Mouse (Mus musculus): ENCODE measurements around the gene Hoxc12.

Hoxc12 gene

GRCm38 (mm10) chr15:102939256-102940155, 2.9 kb downstream of the Hoxc12 start:
- no peak for DNase-seq

DNA sequence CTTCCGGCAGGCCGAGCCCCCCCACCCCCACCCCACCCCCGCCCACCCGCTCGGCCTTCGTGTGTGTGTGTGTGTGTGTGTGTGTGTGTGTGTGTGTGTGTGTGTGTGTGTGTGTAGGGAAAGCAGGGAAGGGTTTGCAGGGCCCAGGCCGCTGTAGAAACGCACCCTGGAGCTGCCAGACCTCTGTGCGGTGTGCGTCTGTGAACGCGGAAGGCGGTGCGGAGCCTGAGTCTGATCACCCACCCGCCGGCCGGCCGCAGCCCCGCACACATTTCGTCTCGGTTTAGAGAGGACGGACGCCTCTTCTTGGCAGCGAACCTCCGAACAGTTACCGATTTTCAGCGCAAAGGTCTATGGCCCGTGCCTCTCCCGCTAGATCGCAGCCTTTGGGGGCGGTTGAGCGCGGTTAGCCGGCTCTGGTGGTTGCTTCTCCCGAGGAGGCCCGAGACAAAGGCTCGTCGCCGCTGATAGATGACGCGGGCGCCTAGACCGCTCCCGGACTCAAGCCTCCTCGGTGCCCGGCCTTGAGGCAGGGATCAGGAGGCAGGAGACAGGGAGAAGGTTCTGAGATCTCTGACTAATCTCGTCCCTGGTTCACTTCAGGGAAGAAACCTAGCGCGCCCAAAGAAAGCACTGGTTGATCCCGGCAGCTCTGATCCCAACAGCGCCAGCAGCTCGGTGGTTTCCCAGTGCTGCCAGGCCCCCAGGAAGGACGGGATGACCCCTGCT, 6.3 kb downstream of the Hoxc12 start:
- no peak for DNase-seq

GRCm38 (mm10) chr15:102943468-102943813, 6.9 kb downstream of the Hoxc12 start:
- no peak for DNase-seq

DNA sequence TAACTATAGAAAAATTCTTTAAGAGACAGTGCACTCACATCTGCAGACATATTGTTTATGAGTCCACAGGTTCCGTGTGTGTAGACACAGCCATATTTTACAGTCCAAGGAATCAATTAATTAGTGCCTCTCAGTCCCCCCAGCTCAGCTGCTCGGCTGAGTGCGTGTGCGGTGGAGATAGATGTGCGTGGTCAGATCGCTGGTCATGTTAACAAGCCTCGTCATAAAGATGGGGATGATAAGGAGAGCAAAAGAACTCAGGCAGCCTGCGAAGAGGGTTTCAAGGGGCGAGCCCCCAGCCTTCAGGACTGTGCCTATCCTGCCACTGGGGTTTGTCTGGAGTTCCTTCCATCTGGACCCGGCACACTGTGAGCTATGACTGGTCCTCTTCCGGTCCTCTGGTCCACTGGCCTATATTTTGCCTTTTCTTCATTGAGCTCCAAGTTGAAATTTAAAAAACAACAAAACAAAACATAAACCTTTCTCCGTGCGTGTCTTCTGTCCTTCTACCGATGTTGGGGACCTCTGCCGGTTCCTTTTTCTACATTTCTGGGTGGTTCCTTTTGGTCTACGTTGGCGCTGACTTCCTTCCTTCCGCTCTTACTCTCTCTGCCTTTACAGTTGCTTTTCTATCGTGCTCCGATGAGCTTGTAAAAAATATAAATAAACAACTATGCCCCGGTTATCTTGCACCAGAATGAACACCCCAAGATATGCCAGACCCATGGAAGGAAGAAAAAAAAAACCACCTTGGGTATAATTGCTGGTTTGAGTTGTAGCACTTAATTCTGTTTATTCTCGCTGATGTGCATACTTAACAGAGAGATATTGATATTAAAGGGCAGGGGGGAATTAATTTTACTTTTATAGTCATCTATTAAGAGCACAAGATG, 8.9 kb downstream of the Hoxc12 start:
- DNase-seq, result no peak

DNA sequence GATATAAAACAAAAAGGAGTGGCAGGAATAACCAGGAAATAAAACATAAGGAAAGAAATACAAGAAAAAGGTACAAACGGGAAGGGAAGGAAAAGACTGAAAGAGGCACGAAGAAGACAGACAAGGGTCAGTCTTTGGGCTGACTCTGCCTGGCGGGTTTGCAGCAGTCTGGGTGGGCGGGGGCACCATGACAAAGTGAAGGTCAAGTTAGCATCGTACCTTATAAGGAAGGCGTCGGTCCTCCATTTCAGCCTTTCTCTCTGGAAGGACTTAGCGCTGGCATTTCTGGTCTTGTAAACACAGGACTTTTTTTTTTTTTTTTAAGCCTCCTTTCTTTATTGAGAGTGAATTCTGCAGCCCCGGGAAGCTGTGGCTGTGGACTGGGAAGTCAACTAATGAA, 10.7 kb downstream of the Hoxc12 start:
- DNase-seq, result no peak

DNA sequence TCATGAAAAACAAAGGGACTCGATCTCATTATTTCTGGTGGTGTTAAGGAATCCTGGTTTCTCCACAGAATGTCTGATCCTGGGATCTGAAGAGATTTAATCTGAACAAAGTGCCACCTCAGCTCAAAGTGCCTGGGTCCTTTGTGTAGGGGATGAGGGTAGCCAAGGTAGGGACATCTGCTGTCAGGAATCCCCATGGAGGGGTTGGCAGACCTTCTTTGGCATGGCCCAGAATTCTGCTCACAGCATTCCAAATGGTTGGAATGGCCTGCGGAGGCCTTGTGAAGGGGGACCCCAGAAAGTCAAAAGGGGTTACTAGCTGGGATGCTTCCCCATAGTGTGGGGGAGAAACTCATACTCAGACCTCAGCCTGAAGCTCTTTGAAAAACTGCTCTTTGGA, 12.3 kb downstream of the Hoxc12 start:
- no peak for DNase-seq

GRCm38 (mm10) chr15:102949696-102950095, 13.1 kb downstream of the Hoxc12 start:
- no peak for DNase-seq

GRCm38 (mm10) chr15:102950877-102951276, 14.3 kb downstream of the Hoxc12 start:
- no peak for DNase-seq

- DNase-seq, result no peak
Observed at GRCm38 (mm10) chr15:102953561-102953960, 17.0 kb downstream of the Hoxc12 start.

DNA sequence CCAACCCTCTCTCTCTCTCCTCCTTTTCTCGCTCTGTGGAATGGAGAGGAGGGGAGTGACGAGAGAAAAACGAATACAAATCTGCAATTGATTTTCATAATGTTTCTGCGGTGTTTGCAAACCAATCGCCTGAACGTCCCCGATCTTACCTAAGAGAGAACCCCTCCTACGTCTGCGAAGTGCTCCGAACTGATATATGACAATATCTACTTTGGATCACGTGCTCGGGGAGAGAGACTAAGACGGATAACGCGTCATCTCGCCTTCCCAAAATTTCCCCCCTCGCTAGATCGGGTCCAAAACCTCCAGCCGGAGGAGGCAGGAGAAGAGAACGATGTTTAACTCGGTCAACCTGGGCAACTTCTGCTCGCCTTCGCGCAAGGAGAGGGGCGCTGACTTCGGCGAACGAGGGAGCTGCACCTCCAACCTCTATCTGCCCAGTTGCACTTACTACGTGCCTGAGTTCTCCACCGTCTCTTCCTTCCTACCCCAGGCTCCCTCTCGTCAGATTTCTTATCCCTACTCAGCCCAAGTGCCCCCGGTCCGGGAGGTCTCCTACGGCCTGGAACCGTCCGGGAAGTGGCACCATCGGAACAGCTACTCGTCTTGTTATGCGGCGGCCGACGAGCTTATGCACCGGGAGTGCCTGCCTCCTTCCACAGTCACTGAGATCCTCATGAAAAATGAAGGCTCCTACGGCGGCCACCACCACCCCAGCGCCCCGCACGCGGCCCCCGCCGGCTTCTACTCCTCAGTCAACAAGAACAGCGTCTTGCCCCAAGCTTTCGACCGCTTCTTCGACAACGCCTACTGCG, 17.8 kb downstream of the Hoxc12 start, which contains the start of gene Hoxc11:
Hoxc11 (plus strand) TSS at position 236 of the 815 bp plus-strand sequence.
- DNase-seq, result no peak

DNA sequence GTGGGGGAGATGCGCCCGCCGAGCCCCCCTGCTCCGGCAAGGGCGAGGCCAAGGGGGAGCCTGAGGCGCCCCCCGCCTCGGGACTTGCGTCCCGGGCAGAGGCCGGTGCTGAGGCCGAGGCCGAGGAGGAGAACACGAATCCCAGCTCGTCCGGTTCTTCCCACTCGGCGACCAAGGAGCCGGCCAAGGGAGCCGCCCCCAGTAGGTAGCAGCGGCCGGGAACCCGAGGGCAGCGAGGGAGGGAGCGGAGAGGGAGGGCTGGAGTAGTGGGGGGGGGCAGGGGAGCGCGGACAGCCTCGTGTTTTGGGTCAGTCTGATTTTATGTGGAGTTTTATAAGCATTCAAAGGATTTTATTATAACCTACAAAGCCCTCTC, 18.4 kb downstream of the Hoxc12 start:
- DNase-seq, result no peak

GRCm38 (mm10) chr15:102955833-102956640, 19.5 kb downstream of the Hoxc12 start:
- no peak for DNase-seq

DNA sequence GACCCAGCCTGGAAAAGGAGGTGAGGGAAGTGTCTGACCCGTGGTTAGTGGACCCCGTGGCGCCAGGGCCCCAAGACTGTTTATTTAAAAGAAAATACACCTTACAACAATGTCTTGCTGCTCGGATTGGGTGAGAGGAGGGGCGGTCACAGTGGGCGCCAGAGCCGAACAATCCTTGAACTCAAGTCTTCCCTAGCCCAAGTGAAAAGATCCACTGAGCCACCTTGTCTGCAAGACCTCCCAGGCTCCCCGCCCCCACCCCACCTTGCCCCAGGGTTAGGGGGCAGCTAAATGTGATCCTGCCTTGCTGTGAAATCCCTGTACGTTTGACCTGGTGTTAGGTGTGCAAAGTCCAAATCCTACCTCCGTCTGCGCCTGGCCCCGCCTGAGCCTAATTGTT, 20.3 kb downstream of the Hoxc12 start:
- DNase-seq, result no peak

DNA sequence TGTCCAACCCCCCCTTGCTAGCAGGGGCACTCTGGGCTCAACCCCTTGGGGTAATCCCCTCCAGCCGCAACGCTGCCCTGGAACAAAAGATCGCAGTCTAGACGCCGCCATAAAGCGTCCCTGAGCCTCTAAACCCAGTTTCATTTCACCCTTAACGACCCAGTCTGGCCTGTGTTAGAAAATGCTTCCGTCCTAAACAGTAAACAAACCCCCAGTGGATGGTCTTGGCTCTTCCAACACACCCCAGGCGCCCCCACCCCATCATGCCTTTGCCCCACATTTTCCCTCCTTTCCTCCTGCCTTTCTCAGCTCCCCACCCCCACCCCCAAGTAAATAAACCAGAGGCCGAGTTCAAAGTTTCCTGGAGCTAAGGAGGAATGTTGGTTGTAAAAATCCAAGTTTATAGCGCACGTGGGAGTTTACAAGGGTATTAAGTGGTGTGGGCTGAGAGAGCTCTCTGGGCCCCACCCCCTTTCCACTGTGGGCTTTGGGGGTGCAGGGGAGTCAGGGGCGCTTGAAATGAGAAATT, 23.2 kb downstream of the Hoxc12 start:
- DNase-seq, result no peak

GRCm38 (mm10) chr15:102961728-102962127, 25.2 kb downstream of the Hoxc12 start:
- DNase-seq, result no peak

DNA sequence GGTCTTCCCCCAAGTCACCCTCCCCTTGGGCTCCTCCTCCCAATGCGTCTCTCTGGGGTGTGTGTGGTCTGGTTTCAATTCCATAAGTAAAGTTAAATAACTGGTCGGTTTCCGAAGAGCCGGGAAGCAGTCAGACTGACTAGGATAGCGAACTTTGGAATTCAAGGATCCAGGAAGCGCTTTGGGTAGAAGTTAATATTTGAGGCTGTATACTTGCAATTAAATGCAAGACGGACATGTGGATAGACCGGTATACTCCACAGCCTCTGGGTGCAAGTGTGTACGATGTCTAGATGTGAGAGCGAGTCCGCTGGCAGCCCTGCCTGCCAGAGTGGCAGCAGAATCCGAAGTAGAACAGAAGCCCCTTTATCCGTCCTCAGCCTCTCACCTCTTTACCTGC, 25.9 kb downstream of the Hoxc12 start:
- no peak for DNase-seq

DNA sequence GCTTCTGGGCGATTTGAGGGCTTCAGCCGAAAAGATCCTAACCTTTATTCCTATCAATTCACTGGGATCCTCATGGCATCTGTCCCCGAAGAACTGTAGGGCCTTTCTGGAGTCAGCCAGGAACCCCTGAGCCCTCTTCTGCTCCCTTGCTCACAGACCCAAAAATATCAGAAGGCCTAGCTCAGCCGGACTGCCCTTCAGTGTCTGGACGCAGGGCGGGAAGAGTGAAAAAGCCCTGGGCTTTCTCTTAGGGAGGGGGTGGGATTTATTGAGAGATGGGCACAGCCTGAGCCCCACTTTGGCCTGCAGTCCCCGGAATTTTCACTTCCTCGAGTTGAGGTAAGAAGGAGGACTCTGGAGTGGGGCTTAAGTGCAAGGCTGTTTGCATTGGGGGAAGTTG, 26.7 kb downstream of the Hoxc12 start:
- DNase-seq, result no peak

DNA sequence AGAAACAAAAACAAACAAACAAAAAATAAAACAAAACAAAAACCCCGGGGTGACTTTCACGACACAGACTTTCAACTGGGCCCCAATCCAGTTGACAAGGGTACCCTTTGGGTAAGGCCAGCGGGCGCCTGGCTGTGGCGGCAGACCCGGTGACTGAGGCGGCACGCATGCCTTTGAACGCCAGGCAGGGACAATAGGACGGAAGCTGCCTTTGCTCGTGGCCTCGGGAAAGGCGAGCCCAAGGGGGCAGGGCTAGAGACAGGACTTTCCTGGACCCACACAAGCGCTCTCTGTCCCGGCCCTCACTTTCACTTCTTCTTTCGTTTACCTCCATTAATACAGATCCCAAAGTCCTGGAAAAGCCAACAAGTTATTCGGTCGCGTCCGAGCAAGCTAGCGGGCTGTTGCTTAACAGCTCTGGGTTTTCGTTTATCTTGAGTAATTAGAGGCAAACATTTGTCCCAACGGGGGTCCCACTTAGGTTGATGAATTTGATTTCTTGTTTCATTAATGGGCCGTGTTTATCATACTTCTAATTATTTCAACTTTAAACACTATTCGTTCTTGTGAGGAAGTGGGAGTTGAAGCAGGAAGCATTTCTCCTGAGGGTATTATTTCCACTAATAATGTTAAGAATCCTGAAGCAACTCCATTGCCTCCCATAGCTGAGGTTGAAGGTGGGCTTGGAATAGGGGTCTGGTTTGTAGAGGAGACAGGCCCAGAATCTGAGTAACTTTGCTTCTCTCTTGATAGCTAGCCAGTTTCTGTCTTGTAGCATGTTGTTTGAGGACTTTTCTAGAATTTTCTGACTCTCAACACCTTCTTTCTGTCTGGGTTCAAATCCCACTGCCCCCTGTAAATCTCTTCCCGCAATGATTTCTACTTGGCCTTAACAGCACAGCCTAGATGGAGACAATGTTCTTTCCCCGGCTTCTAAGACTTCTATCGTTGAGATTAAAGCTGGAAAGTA, 27.4 kb downstream of the Hoxc12 start:
- DNase-seq, result no peak

DNA sequence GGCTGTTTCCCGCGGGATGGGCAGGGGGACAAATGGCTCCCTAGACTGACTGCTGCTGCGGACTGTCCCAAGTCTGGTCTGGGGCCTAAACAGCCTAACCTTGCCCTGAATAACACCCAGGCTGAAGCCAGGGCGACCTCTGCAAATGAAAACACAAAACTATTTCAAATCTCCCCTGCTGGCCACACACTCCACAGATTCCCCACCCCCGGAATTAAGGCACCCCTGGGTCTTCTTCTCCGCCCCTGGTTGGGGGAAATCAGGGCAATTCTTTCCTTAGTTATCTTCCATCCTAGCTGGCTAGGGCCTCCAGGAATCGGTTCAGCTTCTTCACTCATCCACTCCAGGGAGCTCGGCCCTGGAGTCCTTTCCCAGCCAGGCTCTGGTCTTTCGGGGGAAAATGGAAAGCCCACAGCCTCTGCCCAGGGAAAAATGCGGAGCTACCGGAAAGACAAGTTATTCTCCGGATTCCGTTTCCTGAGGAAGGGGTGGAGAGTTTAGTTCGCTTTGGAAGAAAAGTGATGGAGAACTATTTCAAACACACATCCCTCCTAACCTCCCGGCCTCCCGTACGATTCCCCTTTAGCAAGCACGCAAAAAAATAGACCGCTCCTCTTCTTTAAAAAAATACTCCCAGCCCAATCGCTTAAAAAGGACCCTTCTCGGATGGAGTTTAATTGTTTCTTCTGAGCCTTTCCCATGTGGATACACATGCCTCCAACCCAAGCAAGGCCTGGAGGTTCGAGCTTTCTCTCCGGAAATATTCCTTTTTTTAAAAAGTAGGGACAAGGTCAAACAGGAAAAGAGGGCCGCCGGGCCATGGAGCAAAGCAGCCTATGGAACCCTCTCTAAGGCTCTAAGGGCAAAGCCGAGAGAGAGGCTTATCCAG, 28.7 kb downstream of the Hoxc12 start:
- DNase-seq, result no peak

Measured in thymus, postnatal 36 days (tissue).